In the genomic region with DNA sequence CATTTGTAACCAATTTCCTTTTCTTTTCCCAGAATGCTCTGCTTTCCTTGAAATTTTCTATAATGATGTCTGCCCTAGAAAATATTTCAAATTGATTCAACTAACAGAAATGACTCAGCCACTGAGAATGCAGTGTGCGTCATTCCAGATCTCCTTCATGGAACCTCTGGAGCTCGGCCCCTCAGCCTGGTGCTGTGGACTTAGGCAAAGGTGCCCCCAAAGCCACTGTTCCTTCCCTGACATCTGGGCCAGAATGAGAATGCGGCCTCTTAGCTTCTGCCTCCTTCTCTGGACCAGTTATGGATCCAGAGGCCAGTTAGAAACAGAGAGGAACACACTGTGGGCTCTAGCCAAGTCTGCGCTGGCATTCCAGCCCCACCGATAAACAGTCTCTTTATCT, we compare ENCODE assay signal across 17 mouse cellular contexts.
DNase-seq lines count a peak whose midpoint lies in the region; ATAC-seq lines count a peak whose summit lies in the region.
"Had no signal": no experiment of that assay in that cellular context is flagged by ENCODE, and none has a peak within 500 bp of the region (broad histone marks: within the 10 kb centered on the region; RNA-seq: fewer than 3 reads in every experiment).

No protein-coding gene starts in this region.

- H3K9me3 ChIP-seq in heart, embryonic 15.5 days (replicated peaks) = no peaks in the 10 kb centered on the region
- no peaks in the 10 kb centered on the region for H3K9me3 ChIP-seq in lung, embryonic 15.5 days
- H3K9me3 ChIP-seq: forebrain, embryonic 13.5 days; limb, embryonic 10.5 days; stomach, embryonic 15.5 days had no signal

- DNase-seq in heart, adult 11 months = no peak
- DNase-seq in lung, postnatal 10 days = no peak
- peak; percentile 86 for DNase-seq in NIH3T3 (ENCODE audit: low read depth)
- DNase-seq in adrenal gland, postnatal 36 days = peak; percentile 61 to 75
- DNase-seq in layer of hippocampus, postnatal 10 days (ENCODE audit: low spot score in 2 of 2) = no peak
- DNase-seq: cerebellum, postnatal 10 days; gastrocnemius, postnatal 36 days; kidney, adult 8-10 months; lung, postnatal 14 days; right cerebral cortex, adult 18-20 months had no signal

- H3K4me2 ChIP-seq in heart, embryonic 15.5 days = no peak overlapping the region
- no peak overlapping the region for H3K4me2 ChIP-seq in lung, embryonic 15.5 days
- H3K4me2 ChIP-seq: forebrain, embryonic 13.5 days; liver, embryonic 11.5 days; stomach, embryonic 15.5 days had no signal

- H3K27me3 ChIP-seq in heart, embryonic 15.5 days = no peaks in the 10 kb centered on the region
- H3K27me3 ChIP-seq in lung, embryonic 15.5 days = no peaks in the 10 kb centered on the region
- H3K27me3 ChIP-seq: forebrain, embryonic 13.5 days; stomach, embryonic 15.5 days had no signal

- H3K27ac ChIP-seq in heart, embryonic 15.5 days = peak overlapping the region; percentile 55
- H3K27ac ChIP-seq in lung, embryonic 15.5 days = 0 out of 2 replicates have a peak overlapping the region, but pooled peaks have one; percentile 25
- H3K27ac ChIP-seq: forebrain, embryonic 13.5 days; hindbrain, postnatal 0 days; limb, embryonic 10.5 days; stomach, embryonic 15.5 days had no signal

- 43% methylated on average over 5 of the region's 5 CpGs for WGBS in heart, embryonic 15.5 days
- 55% methylated on average over 5 of the region's 5 CpGs for WGBS in lung, embryonic 15.5 days

- peaks cover 28% of the 10 kb centered on the region for H3K4me1 ChIP-seq in heart, embryonic 15.5 days (replicated peaks)
- H3K4me1 ChIP-seq in lung, embryonic 15.5 days = peaks cover 26% of the 10 kb centered on the region
- H3K4me1 ChIP-seq: forebrain, embryonic 13.5 days had no signal

- H3K4me3 ChIP-seq in heart, embryonic 15.5 days = no peak overlapping the region
- no peak overlapping the region for H3K4me3 ChIP-seq in lung, embryonic 15.5 days
- H3K4me3 ChIP-seq: forebrain, embryonic 13.5 days; limb, embryonic 10.5 days; stomach, embryonic 15.5 days had no signal

- no peak overlapping the region for H3K9ac ChIP-seq in heart, embryonic 15.5 days
- H3K9ac ChIP-seq in lung, embryonic 15.5 days = no peak overlapping the region
- H3K9ac ChIP-seq: forebrain, embryonic 13.5 days; stomach, embryonic 15.5 days had no signal

- H3K36me3 ChIP-seq in heart, embryonic 15.5 days = no peaks in the 10 kb centered on the region
- H3K36me3 ChIP-seq in lung, embryonic 15.5 days = no peaks in the 10 kb centered on the region
- H3K36me3 ChIP-seq: limb, embryonic 10.5 days; stomach, embryonic 15.5 days had no signal

- no peak for ATAC-seq in heart, embryonic 15.5 days (replicated peaks; ENCODE audit: insufficient number of reproducible peaks, insufficient read depth, low FRiP score, low read depth)
- ATAC-seq in lung, embryonic 15.5 days (ENCODE audit: borderline replicate concordance, extremely low read depth, low FRiP score, low TSS enrichment) = no peak
- ATAC-seq: hindbrain, postnatal 0 days had no signal

Comparison
In these comparisons a context has a peak if more than half of its experiments do, and no peak if none do; other contexts are left out.
1. DNase-seq: peak in NIH3T3 (single experiment) and adrenal gland, postnatal 36 days (2 of 2); none in heart, adult 11 months (single experiment), lung, postnatal 10 days (single experiment) and layer of hippocampus, postnatal 10 days (0 of 2).